Mouse (Mus musculus): ENCODE results near the gene Chrnd. TPM values are rescaled to one million over a fixed set of nuclear protein-coding genes. Genes with fewer than 3 reads are reported as not detected.

Gene Chrnd
- 0.06 and 0.24 TPM in 2 replicates for polyA plus RNA-seq (2015; fragmentation: Nextera tagmentation; extraction: Ambion mirVana)

- no peak for ATAC-seq (ENCODE audit: borderline replicate concordance, extremely low read depth, low FRiP score, low TSS enrichment)
- Histone ChIP-seq H3K27ac (no peak within 1 kb of the TSS), H3K4me1 (peaks cover 9% of the 10 kb centered on the region), H3K27me3 (peaks cover 44% of the 10 kb centered on the region), H3K4me2 (no peak within 1 kb of the TSS), H3K9me3 (no peaks in the 10 kb centered on the region), H3K36me3 (no peaks in the 10 kb centered on the region), H3K9ac (no peak within 1 kb of the TSS), H3K4me3 (no peak within 1 kb of the TSS)
- WGBS = 25% methylated on average over 4 of the region's 4 CpGs
Measured at GRCm38 (mm10) chr1:87190429-87190828, at the start of gene Chrnd. TSS of gene Chrnd (plus strand) at chr1:87190607.

- 90% methylated on average over 4 of the region's 4 CpGs for WGBS
- H3K4me3 ChIP-seq = no peak overlapping the region
Measured at GRCm38 (mm10) chr1:87141550-87141949, 48.9 kb upstream of the Chrnd start.

DNA sequence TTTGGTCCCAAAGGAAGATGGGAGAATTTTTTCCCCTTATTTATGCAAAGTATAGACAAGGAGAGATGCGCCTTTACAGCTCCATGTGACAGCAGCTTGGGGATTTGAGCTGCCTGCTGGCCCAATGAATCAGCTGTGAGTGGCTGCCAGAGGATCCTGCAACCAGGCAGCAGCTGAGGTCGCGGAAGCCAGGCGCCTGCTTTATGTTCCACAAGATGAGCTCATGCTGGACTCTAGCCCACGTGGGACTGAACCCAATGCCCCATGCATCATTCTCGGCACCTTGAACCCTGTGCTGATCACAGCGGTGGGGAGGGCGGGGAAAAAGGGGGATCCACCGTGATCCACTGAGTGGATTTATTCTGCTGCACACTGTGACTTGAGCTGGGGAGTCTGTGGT lies 48.0 kb upstream of the Chrnd start:
- WGBS = 60% methylated on average over 9 of the region's 9 CpGs
- H3K27me3 ChIP-seq = no peaks in the 10 kb centered on the region
- no peak overlapping the region for H3K9ac ChIP-seq
- no peak overlapping the region for H3K4me3 ChIP-seq
- no peak overlapping the region for H3K4me2 ChIP-seq
- no peak overlapping the region for H3K27ac ChIP-seq
- ATAC-seq (ENCODE audit: borderline replicate concordance, extremely low read depth, low FRiP score, low TSS enrichment) = no peak
- no peaks in the 10 kb centered on the region for H3K4me1 ChIP-seq
- no peaks in the 10 kb centered on the region for H3K9me3 ChIP-seq
- no peaks in the 10 kb centered on the region for H3K36me3 ChIP-seq

More at GRCm38 (mm10) chr1:87141550-87141949, 48.9 kb upstream of the Chrnd start:
- H3K36me3 ChIP-seq = no peaks in the 10 kb centered on the region
- H3K9me3 ChIP-seq = no peaks in the 10 kb centered on the region
- no peaks in the 10 kb centered on the region for H3K4me1 ChIP-seq
- no peak overlapping the region for H3K4me2 ChIP-seq
- H3K9ac ChIP-seq = no peak overlapping the region
- no peak for ATAC-seq (ENCODE audit: borderline replicate concordance, extremely low read depth, low FRiP score, low TSS enrichment)
- H3K27ac ChIP-seq = no peak overlapping the region
- no peaks in the 10 kb centered on the region for H3K27me3 ChIP-seq

GRCm38 (mm10) chr1:87143141-87143540 lies 47.3 kb upstream of the Chrnd start:
- 76% methylated on average over 10 of the region's 10 CpGs for WGBS
- Histone ChIP-seq H3K9me3 (no peaks in the 10 kb centered on the region), H3K4me3 (no peak overlapping the region), H3K36me3 (no peaks in the 10 kb centered on the region), H3K4me2 (no peak overlapping the region), H3K27me3 (no peaks in the 10 kb centered on the region), H3K4me1 (no peaks in the 10 kb centered on the region), H3K9ac (no peak overlapping the region), H3K27ac (no peak overlapping the region)
- ATAC-seq (ENCODE audit: borderline replicate concordance, extremely low read depth, low FRiP score, low TSS enrichment) = no peak

DNA sequence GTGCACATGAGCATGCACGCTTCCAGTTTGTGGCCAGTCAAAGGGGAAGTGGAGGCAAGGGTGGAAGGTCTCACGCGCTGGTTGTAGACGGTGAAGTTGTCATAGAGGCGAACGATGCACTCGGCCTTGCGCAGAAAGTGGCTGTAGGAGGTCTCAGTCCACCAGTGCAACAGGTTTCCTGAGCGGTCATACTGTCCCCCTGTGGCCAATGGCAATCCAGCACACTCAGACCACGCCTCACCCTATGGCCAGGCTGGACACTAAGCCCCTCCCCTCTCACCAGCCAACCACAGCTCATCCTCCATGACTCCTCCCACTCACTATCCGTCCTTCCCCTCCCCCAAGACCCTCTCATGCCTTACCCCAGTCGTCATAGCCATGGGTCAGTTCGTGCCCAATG lies 41.0 kb upstream of the Chrnd start:
- Histone ChIP-seq H3K4me3 (no peak overlapping the region), H3K9ac (no peak overlapping the region), H3K4me2 (no peak overlapping the region), H3K36me3 (no peaks in the 10 kb centered on the region), H3K9me3 (no peaks in the 10 kb centered on the region), H3K4me1 (peaks cover 7% of the 10 kb centered on the region; the same call in 1 of the 2 replicates), H3K27me3 (peaks cover 49% of the 10 kb centered on the region), H3K27ac (no peak overlapping the region)
- WGBS = 29% methylated on average over 13 of the region's 13 CpGs
- no peak for ATAC-seq (ENCODE audit: borderline replicate concordance, extremely low read depth, low FRiP score, low TSS enrichment)

DNA sequence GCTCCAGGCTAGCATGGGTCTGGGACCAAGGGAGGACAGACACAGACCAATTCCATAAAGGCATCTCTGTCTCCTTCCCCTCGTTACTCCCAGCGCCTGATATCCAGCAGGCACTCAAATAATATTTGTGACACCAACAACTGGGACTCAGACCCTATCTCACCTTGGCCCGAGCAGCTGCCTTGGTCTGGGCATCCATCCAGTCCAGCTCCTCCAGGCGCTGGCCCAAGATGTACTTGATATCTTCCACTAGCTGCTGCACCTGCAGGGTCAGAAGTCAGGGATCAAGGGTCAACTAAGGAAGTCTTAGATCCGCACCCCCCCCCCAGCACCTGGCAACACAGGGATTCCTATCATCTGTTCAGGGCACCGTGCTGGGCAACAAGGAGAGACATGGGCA lies 39.1 kb upstream of the Chrnd start:
- H3K27me3 ChIP-seq = peaks cover 67% of the 10 kb centered on the region
- no peak overlapping the region for H3K27ac ChIP-seq
- ATAC-seq (ENCODE audit: borderline replicate concordance, extremely low read depth, low FRiP score, low TSS enrichment) = no peak
- peaks cover 21% of the 10 kb centered on the region for H3K4me1 ChIP-seq
- no peaks in the 10 kb centered on the region for H3K36me3 ChIP-seq
- H3K4me2 ChIP-seq = no peak overlapping the region
- WGBS = 60% methylated on average over 6 of the region's 6 CpGs
- no peak overlapping the region for H3K4me3 ChIP-seq
- H3K9ac ChIP-seq = no peak overlapping the region
- no peaks in the 10 kb centered on the region for H3K9me3 ChIP-seq

- no peaks in the 10 kb centered on the region for H3K36me3 ChIP-seq
- no peak overlapping the region for H3K27ac ChIP-seq
- H3K4me2 ChIP-seq = peak overlapping the region; percentile 56
- no peak for ATAC-seq (ENCODE audit: borderline replicate concordance, extremely low read depth, low FRiP score, low TSS enrichment)
- no peaks in the 10 kb centered on the region for H3K9me3 ChIP-seq
- peaks cover 21% of the 10 kb centered on the region for H3K4me1 ChIP-seq
- H3K27me3 ChIP-seq = peaks cover 94% of the 10 kb centered on the region
- H3K4me3 ChIP-seq = peak overlapping the region; percentile 34
- H3K9ac ChIP-seq = no peak overlapping the region
- under 1% methylated on average over 72 of the region's 72 CpGs for WGBS
Measured at GRCm38 (mm10) chr1:87153776-87154500, 36.5 kb upstream of the Chrnd start.

- no peak for ATAC-seq (ENCODE audit: borderline replicate concordance, extremely low read depth, low FRiP score, low TSS enrichment)
- Histone ChIP-seq H3K9ac (no peak overlapping the region), H3K27me3 (peaks cover 97% of the 10 kb centered on the region), H3K36me3 (no peaks in the 10 kb centered on the region), H3K9me3 (no peaks in the 10 kb centered on the region), H3K4me2 (peak overlapping the region; percentile 56), H3K27ac (no peak overlapping the region), H3K4me1 (peaks cover 21% of the 10 kb centered on the region), H3K4me3 (peak overlapping the region; percentile 34)
- WGBS = 1% methylated on average over 58 of the region's 58 CpGs
Measured at GRCm38 (mm10) chr1:87154501-87155120, 35.8 kb upstream of the Chrnd start.

GRCm38 (mm10) chr1:87155531-87156198 lies 34.7 kb upstream of the Chrnd start:
- 1% methylated on average over 33 of the region's 56 CpGs for WGBS
- Histone ChIP-seq H3K9me3 (no peaks in the 10 kb centered on the region), H3K4me3 (peak overlapping the region; percentile 35), H3K9ac (no peak overlapping the region), H3K36me3 (no peaks in the 10 kb centered on the region), H3K27ac (no peak overlapping the region), H3K27me3 (peaks cover 95% of the 10 kb centered on the region), H3K4me1 (peaks cover 21% of the 10 kb centered on the region), H3K4me2 (peak overlapping the region; percentile 55)
- ATAC-seq (ENCODE audit: borderline replicate concordance, extremely low read depth, low FRiP score, low TSS enrichment) = no peak

GRCm38 (mm10) chr1:87156199-87156587 lies 34.2 kb upstream of the Chrnd start, which contains the start of gene Ecel1:
TSS of gene Ecel1 (minus strand) at chr1:87156521.
- H3K27ac ChIP-seq = no peak within 1 kb of the TSS
- H3K4me3 ChIP-seq = peak within 1 kb of the TSS; percentile 35
- peaks cover 21% of the 10 kb centered on the region for H3K4me1 ChIP-seq
- WGBS = 2% methylated on average over 10 of the region's 12 CpGs
- H3K9me3 ChIP-seq = no peaks in the 10 kb centered on the region
- no peaks in the 10 kb centered on the region for H3K36me3 ChIP-seq
- ATAC-seq (ENCODE audit: borderline replicate concordance, extremely low read depth, low FRiP score, low TSS enrichment) = no peak
- peaks cover 90% of the 10 kb centered on the region for H3K27me3 ChIP-seq
- no peak within 1 kb of the TSS for H3K9ac ChIP-seq
- peak within 1 kb of the TSS; percentile 55 for H3K4me2 ChIP-seq

DNA sequence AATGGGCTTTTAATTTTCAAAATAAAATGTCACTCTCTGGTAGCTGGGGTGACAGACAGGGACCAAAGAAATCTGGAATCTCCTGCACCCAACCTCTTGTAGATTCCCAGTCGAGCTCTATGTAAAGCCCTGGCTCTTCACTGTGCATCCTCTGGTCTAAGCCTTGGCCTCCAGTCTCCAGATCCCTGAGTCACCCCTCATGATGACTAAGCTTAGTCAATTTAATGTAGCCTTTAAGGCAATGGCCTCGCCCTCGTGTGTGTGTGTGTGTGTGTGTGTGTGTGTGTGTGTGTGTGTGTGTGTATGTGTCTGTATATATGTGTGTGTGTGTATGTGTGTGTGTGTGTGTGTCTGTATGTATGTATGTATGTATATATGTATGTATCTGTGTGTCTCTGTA lies 31.0 kb upstream of the Chrnd start:
- 62% methylated on average over 3 of the region's 3 CpGs for WGBS
- H3K27ac ChIP-seq = no peak overlapping the region
- H3K4me1 ChIP-seq = peaks cover 14% of the 10 kb centered on the region
- H3K4me2 ChIP-seq = no peak overlapping the region
- peaks cover 65% of the 10 kb centered on the region for H3K27me3 ChIP-seq
- no peak overlapping the region for H3K9ac ChIP-seq
- H3K36me3 ChIP-seq = no peaks in the 10 kb centered on the region
- ATAC-seq (ENCODE audit: borderline replicate concordance, extremely low read depth, low FRiP score, low TSS enrichment) = no peak
- no peaks in the 10 kb centered on the region for H3K9me3 ChIP-seq
- H3K4me3 ChIP-seq = no peak overlapping the region
